Mouse (Mus musculus) neural tube, embryonic 10.5 days (tissue): ENCODE data around the gene 6030468B19Rik.

Experiments
- DNase-seq: peaks from one replicate; pipeline ENCODE4 v3.0.0-alpha.2; 2017; ENCODE audit warnings: low spot score; ENCODE audit errors: extremely low spot score

The 6030468B19Rik gene

DNA sequence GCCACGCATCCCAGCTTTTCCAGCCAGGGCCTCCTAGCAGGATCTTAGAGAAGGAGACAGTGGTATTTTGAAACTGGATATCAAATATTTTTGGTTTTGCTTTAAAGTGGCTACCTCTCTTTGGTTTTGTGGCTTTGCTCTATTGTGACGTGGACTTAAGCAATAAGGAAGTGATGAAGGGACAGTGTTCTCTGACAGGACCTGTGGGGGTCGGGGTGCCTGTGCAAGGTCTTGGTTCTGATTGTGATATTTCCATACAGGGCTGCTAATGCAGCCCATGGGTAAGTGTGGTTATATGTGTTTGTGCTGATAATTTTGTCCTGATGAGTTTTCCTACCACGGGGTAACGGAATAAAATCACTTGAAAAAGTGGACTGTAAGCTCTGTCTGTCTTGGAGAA is 57.9 kb downstream of the 6030468B19Rik start:
- DNase-seq = no peak

DNA sequence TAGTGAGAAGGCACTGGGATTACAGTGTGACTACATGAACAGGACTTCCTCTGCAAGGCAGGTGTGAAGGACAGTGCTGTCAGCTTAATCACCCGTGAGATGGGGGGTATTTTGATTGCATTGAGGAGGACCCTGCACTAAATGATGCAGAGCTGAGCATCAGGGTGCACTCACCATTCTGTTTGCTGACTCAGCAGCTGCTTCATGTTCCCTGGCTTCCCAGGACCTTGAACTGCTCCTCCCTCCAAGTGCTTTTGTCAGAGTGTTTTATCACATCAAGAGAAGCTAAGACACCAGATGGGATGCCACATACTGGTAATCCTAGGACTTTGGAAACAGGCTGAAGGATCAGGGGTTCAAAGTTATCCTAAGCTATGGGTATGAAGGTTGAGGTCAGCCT is 58.5 kb downstream of the 6030468B19Rik start:
- no peak for DNase-seq
